Mouse (Mus musculus) spleen, adult 2 months (tissue): ENCODE data around the gene 9130213A22Rik.

Source experiments
- CTCF ChIP-seq: fragments of 200-500 bp; IDR thresholded peaks from 2 replicates; pipeline ENCODE4 v1.5.1; 2011; ENCODE audit warnings: mild to moderate bottlenecking, inconsistent platforms; ENCODE audit not compliant: insufficient read depth, insufficient read length, insufficient replicate concordance; ENCODE audit errors: extremely low read depth
- POLR2A ChIP-seq: fragments of 200-500 bp; IDR thresholded peaks from 2 replicates; pipeline ENCODE4 v1.6.1; 2011; ENCODE audit warnings: low read depth, low read length, inconsistent platforms

GRCm38 (mm10) chr11:69099915-69100345, 22.5 kb downstream of the 9130213A22Rik start:
- TF ChIP-seq CTCF: no peak
- TF ChIP-seq POLR2A: no peak; the same call in 1 of the 2 replicates
